Mouse (Mus musculus) liver, adult 2 months (tissue): ENCODE measurements around the gene Cdc42ep4.

Experiments
- CTCF ChIP-seq: fragments of 200-500 bp; IDR thresholded peaks from 2 replicates; pipeline ENCODE4 v1.5.1; 2011; ENCODE audit warnings: low read depth, low read length, control low read depth
- POLR2A ChIP-seq: fragments of 200-500 bp; IDR thresholded peaks from 2 replicates; pipeline ENCODE4 v1.6.1; 2011; ENCODE audit warnings: low read length, control low read depth; ENCODE audit not compliant: insufficient read depth; ENCODE audit errors: extremely low read depth

DNA sequence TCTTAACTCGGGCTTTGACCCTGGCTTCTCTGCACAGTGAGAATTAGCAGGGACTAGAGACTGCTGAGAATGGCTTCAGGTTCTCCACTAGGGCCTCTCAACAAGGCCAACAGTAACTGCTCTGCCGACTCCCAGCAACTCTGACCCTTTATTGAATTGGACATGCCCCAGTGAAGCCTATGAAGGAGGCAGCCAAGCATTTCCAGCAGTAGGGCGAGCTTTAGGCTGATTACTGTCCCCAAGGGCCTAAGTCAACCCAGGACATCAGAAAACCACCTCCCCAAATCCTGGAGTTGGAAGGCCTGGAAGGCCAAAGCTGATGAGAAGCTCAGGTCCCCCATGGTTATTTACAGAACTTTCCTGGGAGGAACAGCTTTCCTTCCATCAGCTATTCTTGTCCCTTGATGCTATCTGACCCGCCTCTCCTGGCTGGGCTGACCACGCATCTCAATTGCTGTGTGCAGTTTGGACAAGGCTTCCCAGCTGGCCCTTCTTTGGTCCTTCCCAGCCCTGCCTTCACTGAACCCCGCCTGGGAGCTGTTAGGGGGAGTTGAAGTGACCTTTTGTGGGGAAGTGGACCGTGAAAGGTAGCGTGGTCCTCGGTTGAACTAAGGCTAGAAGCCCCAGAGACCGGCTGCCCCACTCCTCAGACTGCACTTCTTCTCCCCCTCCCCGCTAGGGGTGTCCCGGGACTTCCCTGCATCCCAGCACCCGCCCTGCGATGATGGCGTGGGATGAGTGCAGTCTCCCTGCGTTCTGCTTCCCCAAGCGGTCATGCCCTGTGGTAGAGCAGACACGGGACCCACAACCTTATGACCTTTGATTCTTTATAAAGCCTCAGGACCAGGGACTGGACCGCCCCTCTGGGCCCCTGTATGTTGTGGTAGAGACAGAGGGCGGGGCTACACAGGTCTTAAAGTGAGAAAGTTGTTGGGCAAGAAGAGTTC lies 27.3 kb upstream of the Cdc42ep4 start:
- no peak for TF ChIP-seq CTCF
- no peak for TF ChIP-seq POLR2A
